Mouse (Mus musculus): ENCODE data around the gene Igf2r.
A peak's percentile ranks its signal among the peaks of the same experiment; 100 is the strongest.

Igf2r gene

DNA sequence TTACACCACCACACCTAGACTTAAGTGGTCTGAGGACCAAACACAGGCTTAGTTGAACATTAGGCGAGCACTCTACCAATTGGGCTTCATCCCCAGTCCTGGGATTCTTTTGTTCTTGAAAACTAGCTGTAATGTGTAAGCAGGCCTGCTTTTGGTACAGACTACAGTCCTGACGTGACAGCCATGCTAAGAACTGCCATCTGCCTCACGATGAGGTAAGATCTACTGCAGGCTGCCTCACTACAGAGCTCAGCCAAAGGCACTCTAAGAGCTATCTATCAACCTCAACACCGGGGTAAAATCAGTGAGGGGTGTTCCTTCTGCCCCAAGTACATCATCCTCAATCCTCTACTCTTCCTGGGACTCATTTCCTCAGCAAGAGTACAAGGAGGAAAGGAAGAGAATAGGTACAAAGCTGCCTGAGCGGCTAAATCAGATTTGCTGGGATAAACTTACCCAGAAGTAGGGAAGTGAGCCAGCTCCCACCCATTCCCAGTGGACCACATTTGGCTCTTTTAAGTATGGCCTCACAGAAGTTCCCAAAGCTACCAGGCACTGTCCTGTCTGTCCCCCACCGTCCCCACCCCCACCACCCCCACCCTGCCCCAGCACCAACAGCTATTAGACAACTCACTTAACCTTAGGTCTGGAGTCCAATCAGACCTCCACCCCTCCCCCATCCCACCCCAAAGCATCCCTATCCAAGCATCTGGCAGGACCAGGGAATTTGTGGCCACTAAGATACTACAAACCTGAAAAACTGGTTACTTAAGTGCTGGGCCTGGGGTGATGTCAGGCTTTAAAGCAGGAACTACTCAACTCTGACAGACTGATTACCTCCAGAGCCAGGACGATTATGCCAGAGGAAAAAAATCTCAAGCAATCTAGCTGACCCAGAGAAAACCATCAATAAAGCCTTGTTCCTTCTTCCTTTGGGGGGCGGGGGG is 19.8 kb downstream of the Igf2r start:
- peak; percentile 20 for DNase-seq

GRCm38 (mm10) chr17:12745761-12746160 is 23.7 kb downstream of the Igf2r start:
- DNase-seq, result no peak

DNA sequence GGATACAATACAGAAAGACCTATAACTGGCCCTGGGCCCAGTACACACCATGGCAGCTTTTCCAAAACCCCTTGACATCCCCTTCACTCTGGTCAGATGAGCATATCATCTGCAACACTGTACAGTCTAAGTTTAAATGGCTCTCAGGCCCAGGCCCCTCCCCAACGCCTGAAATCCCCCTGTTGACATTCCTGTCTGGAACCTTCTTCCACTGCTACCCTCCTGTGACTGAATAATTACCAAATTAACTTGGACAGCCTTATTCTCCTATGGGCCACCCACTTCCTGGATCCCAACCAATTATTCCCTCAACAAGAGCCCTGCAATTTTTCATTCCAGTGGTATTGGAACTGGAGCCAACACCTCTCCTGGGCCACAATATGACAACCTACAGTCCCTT is 25.4 kb downstream of the Igf2r start:
- DNase-seq, result no peak

- peak; percentile 65 for DNase-seq
Measured at GRCm38 (mm10) chr17:12742151-12742908, 27.1 kb downstream of the Igf2r start.

DNA sequence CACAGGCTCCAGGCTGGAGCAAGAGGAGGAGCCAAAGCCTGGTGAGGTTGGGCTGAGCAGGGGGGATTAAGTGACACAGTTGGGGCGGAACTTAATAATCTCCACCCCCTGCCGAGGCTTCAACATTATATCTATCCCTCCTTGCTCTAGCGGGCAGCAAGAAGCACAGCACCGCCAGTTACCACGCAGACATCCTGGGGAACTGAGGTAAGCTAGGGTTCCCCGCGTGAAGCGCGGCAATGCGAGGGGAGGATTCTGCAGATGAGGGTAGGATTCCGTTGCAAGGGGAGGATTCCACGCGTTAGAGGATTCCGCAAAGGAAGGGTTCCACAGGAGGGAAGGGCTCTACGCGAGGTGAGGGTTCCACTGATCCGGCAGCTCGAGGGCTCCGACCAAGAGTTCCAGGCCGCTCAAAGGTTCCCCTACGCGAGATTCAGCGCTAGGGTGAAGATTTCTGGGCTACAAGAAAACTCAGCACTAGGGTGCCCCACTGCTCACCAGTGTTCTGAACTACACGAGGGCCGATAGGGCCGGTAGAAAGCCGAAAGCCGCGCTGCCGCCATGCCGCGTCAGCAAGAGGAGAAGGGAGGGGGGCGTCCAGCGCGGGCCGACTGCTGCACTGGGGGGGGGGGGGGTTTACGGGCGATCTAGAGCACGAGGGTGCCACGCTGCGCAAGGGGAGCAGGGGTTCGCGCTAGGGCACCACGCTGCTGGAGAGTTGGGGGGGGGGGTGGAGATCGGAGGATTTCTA is 28.1 kb downstream of the Igf2r start:
- DNase-seq, result peak; percentile 82

DNA sequence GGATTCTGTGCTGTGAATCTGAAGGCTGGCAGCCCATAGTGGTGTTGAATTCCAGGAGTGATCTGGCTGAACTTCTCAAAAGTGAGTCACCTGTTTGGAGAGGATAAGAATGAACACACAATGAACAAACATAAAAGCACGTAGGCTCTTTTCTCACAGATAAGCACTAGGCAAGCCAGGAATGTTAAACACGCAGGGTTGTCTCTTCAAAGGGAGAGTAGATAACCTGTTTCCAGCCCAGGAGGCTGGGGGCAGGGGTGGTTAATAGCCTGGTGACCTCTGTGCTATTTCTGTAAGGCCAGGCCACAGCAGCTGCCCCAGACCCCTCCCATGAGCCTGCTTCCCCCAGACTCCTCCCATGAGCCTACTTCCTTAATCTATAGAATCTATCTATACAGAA is 29.1 kb downstream of the Igf2r start:
- no peak for DNase-seq

DNA sequence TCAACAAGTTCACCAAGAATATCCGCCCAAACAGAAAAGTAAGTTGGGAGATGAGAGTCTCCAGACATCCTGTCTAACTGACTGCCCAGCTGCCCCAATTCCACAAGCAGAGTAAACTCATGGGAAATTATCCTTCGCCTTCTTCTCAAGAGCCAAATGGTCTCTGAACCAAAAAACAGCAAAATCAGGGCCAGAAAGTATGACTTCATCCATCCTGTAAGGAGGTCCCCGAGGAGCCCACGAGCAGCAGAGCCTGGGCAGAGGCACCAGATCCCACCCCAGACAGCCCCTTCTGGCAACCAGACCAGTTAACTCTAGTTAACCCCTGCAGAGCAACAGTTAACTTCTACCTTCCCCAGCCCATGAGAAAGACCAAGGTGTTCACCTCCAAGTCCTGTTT is 29.9 kb downstream of the Igf2r start:
- no peak for DNase-seq

DNA sequence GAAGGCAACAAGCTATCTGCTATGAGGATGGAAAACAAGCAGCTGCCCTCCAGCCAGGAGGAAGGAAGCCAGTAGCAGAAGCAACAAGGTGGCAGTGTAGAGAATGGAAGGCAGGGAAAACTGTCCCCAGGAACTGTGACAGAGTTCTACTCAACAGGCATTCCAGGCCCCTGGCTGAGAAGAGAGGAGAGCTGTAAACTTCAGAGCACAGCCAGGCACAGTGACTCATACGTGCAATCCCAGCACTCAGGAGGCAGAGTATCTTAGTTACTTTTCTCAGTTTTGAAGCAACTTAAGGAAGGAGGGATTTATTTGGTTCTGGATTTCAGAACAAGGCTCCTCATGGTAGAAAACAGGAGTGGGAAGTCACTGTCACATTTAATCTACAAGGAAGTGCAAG is 31.5 kb downstream of the Igf2r start:
- no peak for DNase-seq

GRCm38 (mm10) chr17:12734205-12734857 is 35.1 kb downstream of the Igf2r start:
- no peak for DNase-seq

- no peak for DNase-seq
Measured at GRCm38 (mm10) chr17:12733128-12733527, 36.3 kb downstream of the Igf2r start.

GRCm38 (mm10) chr17:12728536-12728935 is 40.9 kb downstream of the Igf2r start:
- peak; percentile 74 for DNase-seq

GRCm38 (mm10) chr17:12727748-12728147 is 41.7 kb downstream of the Igf2r start:
- no peak for DNase-seq

GRCm38 (mm10) chr17:12725871-12726270 is 43.6 kb downstream of the Igf2r start:
- DNase-seq, result peak; percentile 63

DNA sequence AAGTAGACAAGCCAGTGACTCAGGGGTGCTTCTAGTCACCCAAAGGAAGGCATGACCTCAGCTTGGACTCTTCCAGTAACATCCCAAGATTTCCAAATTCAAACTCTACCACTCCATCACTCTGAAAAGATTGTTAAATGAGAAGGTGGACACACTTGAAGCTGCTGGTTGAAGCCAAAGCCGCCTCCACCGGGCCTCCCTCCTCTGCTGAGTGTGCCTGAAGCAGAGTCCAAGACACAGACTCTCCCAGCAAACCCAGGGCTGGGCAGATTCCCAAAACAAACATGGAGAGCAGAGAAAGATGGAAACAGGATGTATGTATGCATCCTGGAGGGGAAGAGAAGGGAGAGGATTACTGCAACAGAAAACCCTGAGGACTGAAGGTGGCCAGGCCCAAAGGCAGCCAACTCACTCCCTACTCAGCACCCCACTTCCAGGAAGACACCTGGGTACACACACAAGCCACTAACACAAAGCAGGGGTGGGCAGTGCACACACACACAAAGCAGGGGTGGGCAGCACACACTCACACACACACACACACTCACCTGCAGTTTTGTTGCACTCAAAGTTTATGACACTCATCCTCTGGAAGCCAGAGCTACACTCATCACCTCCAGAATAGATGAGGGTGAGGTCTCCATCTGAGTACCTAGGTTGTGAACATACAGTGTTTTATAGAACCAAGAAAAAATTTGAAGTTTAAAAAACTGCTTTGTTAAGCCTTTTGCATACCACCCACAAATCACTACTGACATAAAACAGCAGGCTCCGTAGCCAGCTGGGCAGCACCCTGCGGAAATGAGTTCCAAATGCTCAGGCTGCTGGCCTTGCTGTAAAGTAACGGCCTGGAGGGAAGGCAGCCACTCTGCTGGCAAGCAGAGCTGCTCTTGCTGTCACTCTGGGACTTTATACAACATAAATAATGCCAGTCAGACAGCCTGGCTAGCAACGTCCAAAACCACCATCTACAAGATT is 44.4 kb downstream of the Igf2r start:
- DNase-seq, result peak; percentile 59

GRCm38 (mm10) chr17:12723986-12724766 is 45.3 kb downstream of the Igf2r start:
- peak; percentile 54 for DNase-seq

- DNase-seq, result no peak
Measured at GRCm38 (mm10) chr17:12722622-12723021, 46.8 kb downstream of the Igf2r start.

DNA sequence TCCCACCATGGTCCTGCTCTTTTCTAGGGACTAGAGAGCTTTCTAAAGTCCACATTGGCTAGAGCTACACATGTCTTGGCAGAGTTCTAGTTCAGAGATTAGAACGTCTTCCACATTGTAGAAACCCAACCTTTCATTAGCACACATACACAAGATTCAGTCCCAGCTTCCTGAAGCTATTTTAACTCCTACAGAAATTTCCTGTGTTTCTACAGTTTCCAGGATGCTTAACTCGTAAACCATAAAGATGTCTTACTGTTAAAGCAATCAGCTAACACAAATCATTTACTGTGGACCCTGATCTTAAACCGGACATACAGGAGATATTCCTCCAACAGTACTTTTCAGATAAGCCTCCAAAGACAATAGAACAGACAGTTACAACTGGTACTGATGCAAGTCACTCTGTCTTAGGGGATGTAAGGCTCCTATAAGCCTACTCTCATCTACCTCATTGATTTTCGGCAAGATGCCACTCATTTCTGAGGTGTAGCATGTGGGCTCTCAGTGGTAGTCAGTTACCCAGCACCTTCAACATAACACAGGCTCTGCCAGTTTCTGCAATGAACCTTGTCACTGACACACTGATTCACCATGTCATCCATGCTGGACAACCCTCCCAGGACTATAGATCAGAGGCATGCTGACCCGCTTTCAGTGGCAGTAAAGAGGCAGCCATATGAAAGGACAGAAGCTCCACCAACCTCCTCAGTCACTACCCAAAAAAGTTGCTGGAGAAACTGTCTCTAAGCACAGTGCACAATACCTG is 48.2 kb downstream of the Igf2r start:
- peak; percentile 63 for DNase-seq

DNA sequence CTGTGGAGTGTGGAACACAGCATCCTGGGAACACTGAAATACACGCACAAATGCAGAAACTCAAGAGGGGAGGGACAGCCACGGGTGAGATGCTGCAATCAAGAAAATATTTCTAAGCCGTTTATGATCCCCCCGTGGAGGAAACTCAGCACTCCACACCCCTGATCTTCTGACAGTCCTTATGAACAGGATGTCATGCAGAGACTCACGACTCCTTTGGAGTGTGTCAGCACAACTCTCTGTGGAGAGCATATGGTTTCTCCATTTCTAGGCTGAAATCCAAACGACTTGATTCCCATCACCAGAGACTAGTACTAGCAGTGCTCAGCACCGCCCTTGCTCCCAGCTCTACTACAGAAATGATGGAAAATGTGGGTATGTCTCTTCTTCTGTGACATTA is 51.2 kb downstream of the Igf2r start:
- peak; percentile 85 for DNase-seq

DNA sequence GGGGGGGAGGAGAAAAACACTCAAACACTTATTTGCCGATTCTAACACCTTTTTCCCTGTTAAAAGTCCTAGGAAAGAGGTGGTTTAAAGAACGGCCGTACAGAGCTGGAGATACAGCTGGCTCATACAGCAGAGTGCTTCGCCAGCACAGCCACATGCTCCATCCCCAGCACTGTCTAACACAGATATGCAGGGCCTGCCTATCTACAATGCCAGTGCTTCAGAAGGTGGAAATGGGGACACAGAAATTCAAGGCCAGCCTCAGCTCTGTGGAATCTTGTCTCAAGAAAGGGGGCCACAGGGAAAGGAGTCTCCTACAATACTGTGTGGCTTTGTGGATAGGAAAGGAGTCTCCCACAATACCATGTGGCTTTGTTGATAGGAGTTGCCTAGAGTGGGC is 52.0 kb downstream of the Igf2r start:
- DNase-seq, result no peak

DNA sequence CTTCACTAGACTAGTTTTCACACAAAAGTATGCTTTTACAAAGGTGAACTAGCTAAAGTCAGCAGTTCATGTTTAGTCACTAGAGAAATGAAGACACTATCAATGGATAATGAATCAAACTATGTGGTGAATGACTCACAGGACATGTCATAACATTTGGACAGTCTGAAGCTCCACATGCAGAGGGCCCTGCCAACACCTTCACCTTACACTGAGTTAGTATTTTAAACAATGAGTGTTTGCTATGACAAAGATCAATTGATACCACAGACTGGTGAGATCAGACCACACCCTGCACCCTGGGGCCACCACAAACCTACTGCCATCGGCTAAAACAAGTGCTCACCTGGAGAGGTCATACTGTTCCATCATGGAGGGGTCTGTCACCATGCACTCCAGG is 54.4 kb downstream of the Igf2r start:
- peak; percentile 38 for DNase-seq

All from cerebellum, adult 9-10 months (tissue).